Mouse (Mus musculus) left cerebral cortex, adult 2 months (tissue): ENCODE data around the gene Lamc2. TPM values are rescaled to one million over a fixed set of nuclear protein-coding genes. Genes with fewer than 3 reads are reported as not detected.

Source experiments
- DNase-seq, 2 experiments: peaks; one replicate each; pipeline ENCODE4 v3.0.0; 2021 to 2022; ENCODE audit warnings: low spot score in 2 of 2, mixed read lengths in 1 of 2; ENCODE audit errors: extremely low spot score in 1 of 2
- H3K27ac ChIP-seq: fragments of 200-600 bp; 2 replicates; pipeline ENCODE4 v1.8.1; 2022
- H3K4me3 ChIP-seq: fragments of 200-600 bp; 2 replicates; pipeline ENCODE4 v1.8.1; 2022
- CTCF ChIP-seq: fragments of 200-600 bp; IDR thresholded peaks from 2 replicates; pipeline ENCODE4 v1.8.1; 2022; ENCODE audit warnings: antibody characterized with exemption, mild to moderate bottlenecking, moderate library complexity
- intact Hi-C: fragments of 180-260 bp; cut with DNase I; formaldehyde crosslinking; loops from one replicate; pipeline ENCODE4 v1.15.1; 2025
- total RNA-seq, 2 experiments: library from RNA; stranded (reverse); gene quantifications; 2 replicates each; pipeline ENCODE4 v1.2.3; 2021

Gene Lamc2
- total RNA-seq, 2 experiments from 2014 or later, result 12.1 to 12.5 TPM

DNA sequence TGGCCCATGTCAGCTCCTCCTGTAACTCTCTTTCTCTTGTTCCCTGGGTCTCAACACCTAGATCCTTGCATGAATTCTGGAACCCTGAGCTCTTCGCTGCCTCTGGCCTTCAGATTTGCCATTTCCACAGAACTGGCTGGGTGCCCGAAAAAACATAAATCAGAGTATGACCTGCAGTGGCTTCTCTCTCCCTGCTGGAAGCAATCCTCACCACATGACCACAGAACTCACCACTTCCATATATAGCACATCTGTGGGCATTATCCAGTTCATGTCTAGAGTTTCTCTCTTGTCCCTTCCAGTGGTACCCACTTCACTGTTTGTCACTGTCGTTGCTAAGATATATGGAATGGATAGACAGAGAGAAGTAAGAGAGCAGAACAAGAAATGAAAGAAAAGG is 13.0 kb downstream of the Lamc2 start:
- TF ChIP-seq CTCF, result no peak
- no peak for DNase-seq
- Histone ChIP-seq H3K27ac (no peak overlapping the region), H3K4me3 (no peak overlapping the region)
- intact Hi-C loops, result no loop called here

DNA sequence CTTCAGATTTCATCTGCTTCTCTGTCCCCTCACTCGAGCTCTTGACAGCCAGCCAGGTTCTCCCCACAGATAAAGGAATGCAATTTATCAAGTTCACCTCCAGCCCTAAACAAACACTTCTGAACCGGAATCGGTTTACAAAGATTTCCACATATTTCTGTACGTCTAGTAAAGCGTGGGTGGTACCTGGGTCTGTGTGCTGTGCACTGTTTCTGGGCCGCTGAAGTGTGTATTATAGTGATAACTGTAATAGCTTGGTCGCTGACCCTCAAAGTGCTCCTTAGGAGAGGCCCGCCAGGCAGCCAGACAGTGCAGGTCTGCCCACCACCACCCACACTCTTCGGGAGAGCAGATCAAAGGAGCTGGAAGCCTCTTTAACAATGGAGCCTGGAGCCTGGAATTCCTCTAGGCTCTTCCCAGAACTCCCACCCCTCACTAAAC is 13.9 kb downstream of the Lamc2 start:
- no peak overlapping the region for H3K27ac ChIP-seq
- no peak for DNase-seq
- intact Hi-C loops, result no loop called here
- no peak for TF ChIP-seq CTCF
- no peak overlapping the region for H3K4me3 ChIP-seq

DNA sequence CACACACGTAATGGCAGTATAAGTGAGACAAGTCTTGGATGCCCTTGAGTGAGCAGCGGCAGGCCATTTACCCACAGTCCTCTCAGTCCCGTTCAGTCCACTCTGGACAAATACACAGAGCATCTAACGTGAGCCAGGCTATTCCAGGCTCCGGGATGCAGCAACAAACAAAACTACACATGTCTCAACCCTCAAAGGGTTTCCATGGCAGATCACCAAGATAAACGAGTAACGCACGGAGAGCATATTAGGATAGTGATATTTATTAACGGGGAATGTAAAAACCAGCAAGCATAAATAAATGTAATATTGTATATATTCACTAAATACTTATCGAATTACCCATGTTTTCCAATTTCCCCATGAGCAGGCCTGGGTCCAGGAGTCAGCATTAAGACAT is 15.2 kb downstream of the Lamc2 start:
- DNase-seq, result no peak
- no peak for TF ChIP-seq CTCF
- intact Hi-C loops, result no loop called here
- no peak overlapping the region for H3K27ac ChIP-seq
- no peak overlapping the region for H3K4me3 ChIP-seq

DNA sequence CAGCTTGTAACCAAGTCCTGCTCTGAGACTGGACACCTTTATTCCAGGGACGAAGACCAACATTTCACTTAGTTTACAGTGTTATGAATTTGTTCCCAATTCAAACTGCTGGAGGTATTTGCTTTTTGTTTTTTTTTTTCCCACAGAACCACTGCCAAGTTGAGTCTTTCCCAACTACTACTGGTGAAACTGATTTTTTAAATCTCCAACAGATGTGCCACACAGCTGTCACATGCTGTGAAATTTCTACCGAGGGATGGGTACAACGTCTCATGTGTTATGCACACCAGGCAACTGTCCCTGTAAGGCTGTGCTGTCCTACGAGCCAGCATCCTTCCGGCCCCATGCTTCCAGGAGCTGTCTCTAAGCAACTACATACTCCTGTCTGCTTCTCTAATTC is 18.0 kb downstream of the Lamc2 start:
- no peak overlapping the region for H3K27ac ChIP-seq
- intact Hi-C loops, result no loop called here
- no peak for DNase-seq
- H3K4me3 ChIP-seq, result no peak overlapping the region
- TF ChIP-seq CTCF, result no peak

DNA sequence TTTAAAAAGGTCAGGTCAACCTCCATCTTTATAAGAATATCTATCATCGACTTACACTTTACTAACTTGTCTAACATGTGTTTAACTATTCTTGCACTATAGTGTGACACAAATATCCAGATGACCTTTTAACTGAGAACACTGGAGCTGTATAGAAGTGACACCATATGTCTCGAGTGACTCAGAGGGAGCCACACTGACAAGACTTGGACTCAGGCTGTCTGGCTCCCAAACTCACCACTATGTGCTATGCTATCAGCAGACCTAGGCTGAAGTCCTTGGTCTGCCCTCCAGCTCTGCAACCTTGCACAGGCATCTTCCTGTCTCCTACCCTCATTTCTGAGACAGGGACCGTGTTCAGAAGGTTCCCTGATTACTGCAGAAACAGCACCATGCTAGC is 22.4 kb downstream of the Lamc2 start:
- intact Hi-C loops, result no loop called here
- H3K4me3 ChIP-seq, result no peak overlapping the region
- no peak for TF ChIP-seq CTCF
- no peak for DNase-seq
- no peak overlapping the region for H3K27ac ChIP-seq

DNA sequence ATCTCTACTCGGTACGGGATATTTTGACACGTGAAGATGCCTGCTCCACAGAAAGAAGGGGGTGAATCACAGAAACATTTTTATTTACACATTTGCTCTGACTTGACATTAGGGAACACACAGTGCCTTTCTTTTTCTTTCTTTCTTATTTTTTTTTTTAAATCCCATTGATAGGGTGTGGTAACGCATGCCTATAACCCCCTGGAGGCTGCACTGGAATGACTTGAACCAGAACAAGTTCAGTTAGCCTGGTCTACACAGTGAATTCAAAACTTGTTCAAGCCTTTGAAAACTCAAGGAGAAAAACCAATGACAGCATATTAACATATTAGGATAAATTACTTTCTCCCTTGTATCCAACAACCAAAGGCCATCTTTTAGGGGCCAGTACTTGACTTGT is 27.1 kb downstream of the Lamc2 start:
- Histone ChIP-seq H3K4me3 (no peak overlapping the region), H3K27ac (no peak overlapping the region)
- intact Hi-C loops, result no loop called here
- no peak for TF ChIP-seq CTCF
- no peak for DNase-seq

DNA sequence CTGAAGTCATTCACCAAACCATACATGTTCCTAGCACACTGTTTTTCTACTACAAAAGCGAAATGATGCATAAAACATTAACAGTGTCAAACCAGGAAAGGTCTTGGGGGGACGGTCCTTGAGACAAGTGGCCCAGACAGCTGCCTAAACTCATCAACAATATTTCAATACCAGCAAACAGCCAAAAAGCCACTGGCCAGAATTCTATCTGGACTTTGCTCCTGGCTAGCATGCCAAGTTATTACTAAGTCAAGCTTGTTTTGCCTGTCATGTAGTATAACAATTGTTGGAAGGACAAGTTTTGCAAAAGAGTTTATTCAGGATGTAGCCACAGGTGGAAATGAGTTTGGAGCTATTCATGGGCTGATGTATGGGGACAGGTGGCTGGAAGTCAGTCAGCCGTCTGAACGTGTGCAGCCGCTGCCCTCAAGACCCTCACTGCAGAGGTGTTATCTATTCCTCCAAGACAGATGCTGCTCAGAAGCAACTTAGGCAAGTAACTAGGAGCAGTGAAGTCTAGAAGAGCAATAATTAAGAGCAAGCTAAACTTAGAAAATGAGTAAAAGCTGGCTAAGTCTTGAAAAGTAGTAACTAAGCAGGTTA is 29.1 kb downstream of the Lamc2 start:
- no peak for DNase-seq
- intact Hi-C loops, result no loop called here
- TF ChIP-seq CTCF, result no peak
- no peak overlapping the region for H3K4me3 ChIP-seq
- no peak overlapping the region for H3K27ac ChIP-seq

DNA sequence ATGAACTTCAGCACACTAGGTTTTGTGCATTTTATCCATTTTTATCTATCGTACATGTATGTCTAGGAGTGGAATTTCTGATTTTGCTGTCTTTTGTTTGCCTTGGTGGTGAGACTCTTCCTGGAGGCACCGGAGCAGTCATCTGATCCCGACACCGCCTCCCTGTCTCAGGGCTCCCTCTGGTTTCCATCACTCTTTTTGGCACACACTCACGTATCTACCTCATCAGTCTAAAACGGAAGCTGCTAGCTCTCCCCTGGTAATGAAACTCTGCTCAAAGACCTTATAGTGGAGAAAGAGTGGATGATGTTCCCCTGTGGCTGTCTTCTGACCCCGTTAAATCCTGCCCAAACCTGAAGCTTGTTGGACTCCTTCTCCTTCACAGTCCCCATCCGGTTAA is 30.9 kb downstream of the Lamc2 start:
- Histone ChIP-seq H3K4me3 (no peak overlapping the region), H3K27ac (no peak overlapping the region)
- no peak for TF ChIP-seq CTCF
- DNase-seq, result no peak
- intact Hi-C loops, result no loop called here

DNA sequence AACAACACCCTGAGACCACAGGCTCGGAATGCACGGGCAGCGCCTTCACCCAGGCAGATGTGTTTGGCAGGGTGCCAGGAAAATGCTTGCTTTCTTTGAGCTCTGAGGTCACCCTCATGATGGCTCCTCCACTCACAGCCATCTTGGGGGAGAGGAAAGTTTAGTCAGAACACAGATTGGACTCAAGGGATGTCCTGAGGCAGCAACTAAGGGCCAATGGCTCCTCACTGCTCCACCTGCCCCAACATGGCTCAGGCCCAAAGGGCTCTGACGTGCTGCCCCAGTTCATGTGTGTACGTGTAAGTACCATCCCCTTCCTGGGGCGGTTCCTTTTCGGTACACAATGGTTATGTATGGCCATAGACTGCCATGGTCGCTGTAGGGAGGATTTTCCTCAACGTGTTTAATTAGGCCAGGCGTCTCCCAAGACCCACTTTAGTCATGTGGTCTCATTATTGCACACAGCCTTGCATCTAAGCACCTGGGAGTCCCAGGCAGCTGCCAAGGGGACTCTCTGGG is 32.6 kb downstream of the Lamc2 start:
- H3K4me3 ChIP-seq, result no peak overlapping the region
- no peak for DNase-seq
- TF ChIP-seq CTCF, result no peak
- intact Hi-C loops, result no loop called here
- no peak overlapping the region for H3K27ac ChIP-seq

DNA sequence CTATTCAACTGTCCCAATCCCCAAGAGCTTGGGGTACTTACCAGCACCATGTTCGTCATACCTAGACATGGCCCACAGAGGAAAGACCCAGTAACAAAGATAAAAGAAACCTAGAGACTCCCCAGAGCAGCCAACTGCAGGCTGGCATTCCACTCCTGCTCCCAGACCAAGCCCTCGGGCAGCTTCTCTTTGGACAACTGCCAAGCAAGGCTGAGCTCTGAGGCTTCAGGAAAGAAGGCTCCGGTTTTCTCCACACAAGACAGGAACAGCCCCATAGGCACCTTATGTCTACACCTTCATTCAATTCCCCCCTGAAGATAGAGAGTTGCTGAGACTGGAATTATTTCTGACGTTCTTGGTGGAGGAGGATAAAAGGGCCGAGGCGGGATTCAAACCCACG is 33.7 kb downstream of the Lamc2 start:
- H3K4me3 ChIP-seq, result no peak overlapping the region
- TF ChIP-seq CTCF, result no peak
- intact Hi-C loops, result no loop called here
- no peak for DNase-seq
- H3K27ac ChIP-seq, result no peak overlapping the region

DNA sequence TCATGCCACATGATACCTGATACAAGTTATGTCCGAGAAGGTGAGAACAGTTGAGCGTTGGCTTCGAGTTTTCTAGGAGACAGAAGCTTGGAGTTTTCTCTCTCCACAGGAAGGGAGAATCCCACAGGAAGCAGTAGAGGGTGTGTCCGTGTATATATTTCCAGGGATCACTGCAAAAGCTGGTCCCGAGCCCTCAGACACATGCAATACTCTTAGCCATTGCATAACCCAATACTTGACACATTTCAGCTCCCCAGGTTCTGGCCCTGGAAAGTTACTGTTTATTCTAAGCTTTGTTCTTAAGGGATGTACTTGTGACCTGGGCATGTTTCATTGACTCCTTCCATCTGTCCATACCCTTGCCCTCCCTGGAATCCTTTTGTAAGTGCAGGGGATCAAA is 40.5 kb downstream of the Lamc2 start:
- Histone ChIP-seq H3K4me3 (no peak overlapping the region), H3K27ac (no peak overlapping the region)
- no peak for DNase-seq
- TF ChIP-seq CTCF, result no peak
- intact Hi-C loops, result no loop called here

DNA sequence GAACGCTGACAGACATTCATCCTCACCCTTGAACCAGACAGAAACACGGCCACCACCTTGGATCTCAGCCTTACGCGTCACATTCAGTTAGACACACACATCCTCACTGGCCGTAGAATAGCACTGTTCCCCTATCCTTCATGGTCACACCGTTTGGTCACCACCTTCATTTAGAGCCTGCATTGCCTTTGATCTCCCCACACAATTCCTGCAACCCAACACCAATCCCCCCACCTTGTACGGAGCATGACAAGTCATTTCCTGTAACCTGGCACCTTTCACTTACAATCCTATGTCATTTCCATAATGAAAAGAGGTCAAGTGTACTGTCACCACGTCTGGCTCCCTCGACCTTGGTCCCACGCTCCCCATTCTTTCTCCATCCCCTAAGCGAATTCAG is 42.2 kb downstream of the Lamc2 start:
- Histone ChIP-seq H3K27ac (no peak overlapping the region), H3K4me3 (no peak overlapping the region)
- TF ChIP-seq CTCF, result no peak
- intact Hi-C loops, result no loop called here
- DNase-seq, result no peak

DNA sequence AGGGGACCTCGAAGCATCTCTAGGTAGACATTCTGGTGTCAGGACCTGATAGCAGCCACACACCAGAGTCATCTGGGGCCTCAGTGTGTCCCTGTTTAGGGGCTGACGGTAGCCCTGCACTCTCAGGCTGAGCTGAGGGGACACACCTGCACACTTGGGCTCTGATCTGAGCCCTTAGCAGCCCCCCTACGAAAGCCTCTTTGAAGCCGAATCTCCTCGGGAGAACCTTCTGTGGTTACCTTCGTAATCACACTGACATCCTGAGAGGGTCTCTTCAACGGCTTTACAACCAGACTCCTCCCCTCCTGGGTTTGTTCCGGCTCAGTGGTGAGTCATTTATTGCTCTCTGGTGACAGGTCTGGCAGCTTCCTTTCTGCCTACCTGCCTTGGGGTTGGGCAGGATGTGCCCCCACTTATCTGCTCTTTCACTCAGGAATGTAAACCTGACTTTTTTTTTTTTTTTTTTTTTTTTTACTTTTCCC is 45.5 kb downstream of the Lamc2 start:
- intact Hi-C loops, result no loop called here
- Histone ChIP-seq H3K4me3 (no peak overlapping the region), H3K27ac (no peak overlapping the region)
- no peak for DNase-seq
- no peak for TF ChIP-seq CTCF
